Mouse (Mus musculus) hindbrain, postnatal 0 days (tissue): Measurements from ENCODE around the gene Tnfrsf1b. TPM values are rescaled to one million over a fixed set of nuclear protein-coding genes. Genes with fewer than 3 reads are reported as not detected.

Experiments
- ATAC-seq: fragments of 200-750 bp; cut with Nextera tagmentation; 2 replicates; pipeline ENCODE4 v1.8.0; 2017; ENCODE audit warnings: mild to moderate bottlenecking, moderate TSS enrichment, moderate library complexity
- DNase-seq: peaks from one replicate; pipeline ENCODE4 v3.0.0-alpha.2; 2015; ENCODE audit warnings: low spot score
- H3K27ac ChIP-seq: fragments of 300-500 bp; sonication (generic); 2 replicates; pipeline ENCODE4 v1.5.1; 2014; ENCODE audit warnings: mild to moderate bottlenecking
- H3K27me3 ChIP-seq: fragments of 300-500 bp; sonication (generic); 2 replicates; pipeline ENCODE4 v1.6.1; 2014; ENCODE audit warnings: low read length, mixed read lengths; ENCODE audit not compliant: insufficient read depth
- H3K36me3 ChIP-seq: fragments of 300-500 bp; sonication (generic); 2 replicates; pipeline ENCODE4 v1.6.1; 2014; ENCODE audit warnings: low read length, mixed read lengths; ENCODE audit not compliant: insufficient read depth
- H3K4me1 ChIP-seq: fragments of 300-500 bp; sonication (generic); 2 replicates; pipeline ENCODE4 v1.6.1; 2014; ENCODE audit warnings: antibody characterized with exemption, low read length, mixed read lengths; ENCODE audit not compliant: insufficient read depth
- H3K4me2 ChIP-seq: fragments of 300-500 bp; sonication (generic); 2 replicates; pipeline ENCODE4 v1.6.1; 2014; ENCODE audit warnings: low read depth, mild to moderate bottlenecking, low read length, moderate library complexity, mixed read lengths
- H3K4me3 ChIP-seq: fragments of 300-500 bp; sonication (generic); 2 replicates; pipeline ENCODE4 v1.5.1; 2014; ENCODE audit warnings: low read length
- H3K9ac ChIP-seq: fragments of 300-500 bp; sonication (generic); replicated peaks from 2 replicates; pipeline ENCODE4 v1.6.1; 2014; ENCODE audit warnings: mild to moderate bottlenecking, low read length, moderate library complexity, mixed read lengths
- H3K9me3 ChIP-seq: fragments of 300-500 bp; sonication (generic); 2 replicates; pipeline ENCODE4 v1.6.1; 2016; ENCODE audit warnings: low read length, mixed read lengths
- CTCF ChIP-seq: IDR thresholded peaks from 2 replicates; pipeline ENCODE4 v1.5.1; 2016; ENCODE audit warnings: antibody characterized with exemption, control low read depth, low read depth
- WGBS: fragments of 180-500 bp; shearing (Covaris S2); extraction: QIAGEN DNeasy Blood & Tissue Kit; methylation state at CpG from one replicate; pipeline ENCODE4 v1.1.7; 2014; 5-methylcytosine and 5-hydroxymethylcytosine counted together
- polyA plus RNA-seq: library from polyadenylated mRNA; unstranded; fragments of >200 nt; fragmentation: Nextera tagmentation; extraction: Ambion mirVana; gene quantifications from 2 replicates; pipeline ENCODE4 v1.2.1, GENCODE M21; 2015
- total RNA-seq: library from RNA; depleted of rRNA; stranded (reverse); fragments of >200 nt; gene quantifications from 2 replicates; pipeline ENCODE4 v1.2.3, GENCODE M21; 2014; rRNA removed

Tnfrsf1b gene
- total and polyA plus RNA-seq, 2 experiments from 2014 or later = 2.9 to 7.3 TPM

DNA sequence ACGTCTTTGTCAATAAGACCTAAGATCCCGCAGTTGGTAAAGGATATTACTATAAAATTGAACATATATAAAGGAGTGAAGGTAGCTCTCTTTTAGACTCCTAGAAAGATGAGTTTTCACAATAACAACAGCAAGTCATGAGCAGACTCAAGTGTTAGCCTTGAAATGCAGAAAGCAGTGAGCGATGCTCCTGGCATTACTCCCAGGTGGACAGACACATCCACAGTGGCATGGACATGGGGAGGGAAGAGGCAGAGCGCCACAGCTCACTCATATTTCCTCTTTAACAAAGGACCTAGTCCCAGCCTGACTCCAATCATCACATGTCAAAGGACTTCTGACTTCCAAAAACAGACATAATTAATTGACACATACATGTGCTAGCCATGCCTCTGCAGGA, 82.6 kb downstream of the Tnfrsf1b start:
- H3K27me3 ChIP-seq = no peaks in the 10 kb centered on the region
- H3K27ac ChIP-seq = no peak overlapping the region
- 96% methylated on average over 4 of the region's 4 CpGs for WGBS
- ATAC-seq = no peak
- DNase-seq = no peak
- no peak overlapping the region for H3K4me3 ChIP-seq
- no peak overlapping the region for H3K4me2 ChIP-seq
- no peaks in the 10 kb centered on the region for H3K4me1 ChIP-seq
- no peak for TF ChIP-seq CTCF
- no peaks in the 10 kb centered on the region for H3K9me3 ChIP-seq
- peaks cover 43% of the 10 kb centered on the region; the same call in 1 of the 2 replicates for H3K36me3 ChIP-seq
- no peak overlapping the region for H3K9ac ChIP-seq

Other genes starting within 250 kb of the Tnfrsf1b start
- gene Vps13d, start 51.9 kb downstream of the Tnfrsf1b start, total RNA-seq = 32.8 and 35.3 TPM in 2 replicates
- 7.8 and 8.6 TPM in 2 replicates for gene Vps13d, start 51.9 kb downstream of the Tnfrsf1b start, polyA plus RNA-seq
- 1.8 and 2.8 TPM in 2 replicates for gene Tnfrsf8, start 68.3 kb upstream of the Tnfrsf1b start, total RNA-seq
- gene Tnfrsf8, start 68.3 kb upstream of the Tnfrsf1b start, polyA plus RNA-seq = 1.0 and 1.2 TPM in 2 replicates